Mouse (Mus musculus): ENCODE measurements around the gene Olfr448. TPM values are rescaled to one million over a fixed set of nuclear protein-coding genes. Genes with fewer than 3 reads are reported as not detected.

Gene Olfr448
- polyA plus RNA-seq (2012): not detected in 2 replicates

GRCm38 (mm10) chr6:42890141-42890540 is at the start of gene Olfr448:
Gene Olfr448, plus strand, starts transcription at chr6:42890441.
- no peak for TF ChIP-seq GATA1 (IDR thresholded peaks at IDR 0.05; ENCODE audit: low read length)

- no peak for TF ChIP-seq GATA1 (IDR thresholded peaks at IDR 0.05; ENCODE audit: low read length)
These were observed 29.9 kb upstream of the Olfr448 start for GRCm38 (mm10) chr6:42860222-42860819.

GRCm38 (mm10) chr6:42869695-42870094 is 20.5 kb upstream of the Olfr448 start:
- no peak for TF ChIP-seq GATA1 (IDR thresholded peaks at IDR 0.05; ENCODE audit: low read length)

GRCm38 (mm10) chr6:42876323-42876722 is 13.9 kb upstream of the Olfr448 start:
- no peak for TF ChIP-seq GATA1 (IDR thresholded peaks at IDR 0.05; ENCODE audit: low read length)

- TF ChIP-seq GATA1 (IDR thresholded peaks at IDR 0.05; ENCODE audit: low read length): no peak
These were observed 10.1 kb downstream of the Olfr448 start for GRCm38 (mm10) chr6:42900345-42900744.

- no peak for TF ChIP-seq GATA1 (IDR thresholded peaks at IDR 0.05; ENCODE audit: low read length)
These were observed 18.3 kb downstream of the Olfr448 start, which contains the start of gene Olfr447 for GRCm38 (mm10) chr6:42908578-42908977. Gene Olfr447, plus strand, starts transcription at chr6:42908878.

- no peak for TF ChIP-seq GATA1 (IDR thresholded peaks at IDR 0.05; ENCODE audit: low read length)
These were observed 30.8 kb downstream of the Olfr448 start, which contains the start of gene Olfr446 for GRCm38 (mm10) chr6:42921077-42921476. Gene Olfr446, plus strand, starts transcription at chr6:42921377.

Other genes starting within 250 kb of the Olfr448 start
- not detected in 2 replicates for gene Tcaf2, start 245.2 kb upstream of the Olfr448 start, polyA plus RNA-seq (2012)
- gene Tcaf1, start 180.4 kb upstream of the Olfr448 start, polyA plus RNA-seq (2012): not detected in 2 replicates
- gene Olfr453, start 151.1 kb upstream of the Olfr448 start, polyA plus RNA-seq (2012): not detected in 2 replicates
- not detected in 2 replicates for gene Olfr38, start 134.0 kb upstream of the Olfr448 start, polyA plus RNA-seq (2012)
- not detected in 2 replicates for gene Olfr452, start 105.3 kb upstream of the Olfr448 start, polyA plus RNA-seq (2012)
- gene Olfr450, start 78.5 kb upstream of the Olfr448 start, polyA plus RNA-seq (2012): not detected in 2 replicates
- not detected in 2 replicates for gene Olfr449, start 56.1 kb upstream of the Olfr448 start, polyA plus RNA-seq (2012)
- not detected in 2 replicates for gene Olfr447, start 18.4 kb downstream of the Olfr448 start, polyA plus RNA-seq (2012)
- gene Olfr446, start 30.9 kb downstream of the Olfr448 start, polyA plus RNA-seq (2012): not detected in 2 replicates
- gene Olfr444, start 58.6 kb downstream of the Olfr448 start, polyA plus RNA-seq (2012): not detected in 2 replicates
- not detected in 2 replicates for gene Olfr441, start 215.9 kb downstream of the Olfr448 start, polyA plus RNA-seq (2012)